Mouse (Mus musculus): ENCODE measurements around the gene Ppp6c.
"Not testable (repeated sequence)": the region's sequence is repeated elsewhere in the genome, so short reads cannot be mapped to it uniquely, and the experiment has no call there.

Ppp6c gene

DNA sequence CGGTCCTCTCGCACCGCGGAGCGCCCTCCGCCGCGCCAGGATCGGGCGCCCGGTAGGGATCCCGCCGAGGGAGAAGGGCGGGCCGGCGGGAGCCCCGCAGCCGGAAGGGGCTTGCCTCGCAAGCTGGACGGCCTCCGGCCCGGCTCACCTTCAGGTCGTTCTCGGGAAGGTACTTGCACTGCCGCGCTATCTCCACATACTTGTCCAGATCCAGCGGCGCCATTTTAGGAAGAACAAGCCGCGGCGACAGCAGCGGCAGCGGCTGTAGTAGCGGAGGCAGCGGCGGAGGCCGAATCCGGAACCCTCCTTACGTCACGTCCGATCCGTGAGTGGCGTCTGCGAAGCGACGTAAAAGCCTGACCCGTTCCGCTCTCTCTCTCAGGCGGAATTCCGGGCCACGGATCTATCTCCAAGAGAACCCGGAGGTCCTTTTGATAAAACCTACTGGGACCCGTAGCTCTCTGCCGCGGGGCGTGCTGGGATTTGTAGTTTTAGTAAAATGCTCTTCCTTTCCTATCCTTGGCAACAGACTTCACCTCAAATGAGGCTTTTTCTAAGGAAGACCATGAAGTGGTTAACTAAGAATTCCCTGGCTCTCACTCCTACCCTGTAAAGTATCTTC, at the start of gene Ppp6c:
Ppp6c (minus strand) TSS at position 433 of the 622 bp plus-strand sequence.
- peak; percentile 92 for DNase-seq

DNA sequence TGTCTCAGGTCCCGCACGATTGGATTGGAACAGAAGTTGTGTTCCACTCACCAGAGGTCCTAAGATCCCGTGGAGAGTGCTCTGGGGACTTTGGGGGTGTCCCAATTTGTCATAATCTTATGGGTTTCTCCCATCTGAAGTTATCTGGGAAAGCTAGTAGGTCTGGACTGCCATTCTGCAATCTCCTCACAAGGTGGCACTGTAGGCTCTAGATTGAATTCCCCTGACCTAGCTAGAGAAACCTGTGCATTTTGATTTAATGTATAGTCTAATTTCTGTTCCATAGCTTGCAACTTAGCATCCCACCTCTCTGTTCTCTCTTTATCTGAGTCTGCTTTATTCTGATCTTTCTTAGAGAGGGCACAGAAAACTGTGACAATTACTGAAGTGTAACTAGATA, 42.1 kb upstream of the Ppp6c start:
- no peak for DNase-seq

- DNase-seq, result peak; percentile 11
Observed at GRCm38 (mm10) chr2:39252275-39252674, 26.0 kb upstream of the Ppp6c start.

DNA sequence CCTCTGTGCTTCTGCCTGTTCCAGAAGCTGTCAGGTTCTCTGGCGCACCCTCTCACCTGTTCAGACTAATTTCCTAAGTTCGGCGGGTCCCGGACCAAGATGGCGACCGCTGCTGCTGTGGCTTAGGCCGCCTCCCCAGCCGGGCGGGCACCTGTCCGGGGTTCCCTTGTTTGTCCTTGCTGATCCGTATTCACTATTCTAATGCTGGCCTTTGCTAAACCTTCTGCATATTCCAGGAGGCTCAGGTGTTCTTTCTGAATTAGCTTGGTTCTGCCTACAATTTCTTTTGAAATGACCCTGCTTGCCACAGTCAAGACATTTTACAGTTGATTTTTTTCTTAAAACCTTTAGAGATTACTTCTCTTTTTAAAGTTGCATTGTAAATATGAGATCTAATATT, 20.6 kb upstream of the Ppp6c start:
- DNase-seq, result not testable (repeated sequence)

DNA sequence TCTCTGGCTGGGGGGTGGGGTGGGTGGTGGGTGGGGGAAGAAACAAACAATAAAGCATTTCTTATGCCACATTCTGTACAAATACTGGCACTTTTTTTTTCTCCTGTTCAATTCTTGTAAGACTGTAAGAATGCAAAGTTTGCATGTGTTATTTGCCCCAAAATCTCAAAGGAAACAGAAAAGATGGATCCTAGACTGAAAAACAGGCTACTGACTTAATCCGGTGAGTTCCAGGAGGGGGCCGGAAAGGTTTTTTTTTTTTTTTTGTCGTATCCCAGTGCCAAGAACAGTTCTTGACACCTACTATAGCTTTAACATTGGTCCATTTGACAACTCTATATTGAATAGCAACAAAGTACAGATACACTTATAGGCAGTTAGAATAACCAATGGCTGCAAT, 480 bp upstream of the Ppp6c start:
- no peak for DNase-seq

- not testable (repeated sequence) for DNase-seq
Observed at GRCm38 (mm10) chr2:39225331-39226018, 776 bp downstream of the Ppp6c start.

DNA sequence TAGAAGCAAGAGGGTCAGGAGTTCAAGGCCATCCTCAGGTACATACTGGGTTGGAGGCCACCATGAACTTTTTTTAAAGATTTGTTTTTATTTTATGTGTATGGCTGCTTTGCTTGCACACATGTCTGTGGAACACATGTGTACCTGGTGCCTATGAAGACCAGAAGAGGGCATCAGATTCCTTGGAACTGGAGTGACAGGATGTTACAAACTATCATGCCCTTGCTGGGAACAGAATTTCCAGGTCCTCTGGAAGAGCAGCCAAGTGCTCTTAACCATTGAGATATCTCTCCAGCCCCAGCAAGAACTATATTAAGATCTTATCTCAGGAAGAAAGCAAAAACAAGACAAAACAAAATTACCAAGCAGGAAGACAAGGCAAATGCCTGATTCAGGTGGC, 1.6 kb downstream of the Ppp6c start:
- no peak for DNase-seq

DNA sequence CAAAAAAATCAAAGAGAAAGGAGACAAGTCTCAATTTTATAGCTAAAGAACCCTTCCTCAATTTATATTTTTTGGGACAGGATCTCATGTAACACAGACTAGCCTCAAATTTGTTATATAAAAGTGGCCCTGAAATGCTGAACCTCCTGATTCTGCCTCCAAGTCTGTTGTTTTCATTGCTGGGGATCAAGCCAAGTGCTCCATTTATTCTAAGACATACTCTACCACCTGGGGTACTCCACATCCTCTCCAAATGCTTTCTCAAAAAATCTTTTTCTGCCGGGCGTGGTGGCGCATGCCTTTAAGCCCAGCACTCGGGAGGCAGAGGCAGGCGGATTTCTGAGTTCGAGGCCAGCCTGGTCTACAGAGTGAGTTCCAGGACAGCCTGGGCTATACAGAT, 6.2 kb downstream of the Ppp6c start:
- DNase-seq, result no peak

DNA sequence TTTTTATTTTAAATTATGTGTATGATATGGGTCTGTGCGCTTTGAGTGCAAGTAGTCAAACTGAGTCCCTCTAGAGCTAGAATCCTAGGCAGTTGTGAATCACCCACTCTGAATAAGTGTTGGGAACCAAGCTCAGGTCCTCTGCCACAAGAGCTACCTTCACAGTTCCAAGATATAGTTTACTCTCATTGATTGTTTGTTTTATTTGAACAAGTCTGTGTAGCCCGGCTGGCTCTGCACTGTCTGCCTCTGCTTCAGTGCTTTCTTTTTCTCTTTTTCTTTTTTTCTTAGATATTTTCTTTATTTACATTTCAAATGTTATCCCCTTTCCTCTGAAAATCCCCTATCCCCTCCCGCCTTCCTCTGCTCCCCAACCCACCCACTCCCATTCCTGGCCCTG, 7.2 kb downstream of the Ppp6c start:
- no peak for DNase-seq

GRCm38 (mm10) chr2:39217150-39217549, 9.1 kb downstream of the Ppp6c start:
- DNase-seq, result no peak

- DNase-seq, result no peak
Observed at GRCm38 (mm10) chr2:39210738-39211137, 15.5 kb downstream of the Ppp6c start.

DNA sequence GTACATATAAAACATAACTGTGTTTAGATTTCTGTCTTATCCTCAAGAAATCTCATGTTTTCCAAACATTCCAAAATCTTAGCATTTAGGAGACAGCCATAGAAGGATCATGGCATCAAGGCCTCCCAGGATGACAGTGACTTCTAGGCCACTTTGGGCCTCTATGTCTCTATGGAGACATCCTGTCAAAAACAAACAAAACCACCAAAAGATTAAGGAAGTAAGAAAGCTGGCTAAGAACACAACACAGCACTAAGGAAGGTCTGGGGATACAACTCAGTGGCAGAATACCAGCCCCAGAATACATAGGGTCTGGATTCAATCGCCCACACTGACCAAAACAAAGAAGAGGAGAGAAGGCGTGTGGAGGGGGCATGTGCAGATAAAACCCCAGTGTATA, 22.9 kb downstream of the Ppp6c start:
- DNase-seq, result no peak

DNA sequence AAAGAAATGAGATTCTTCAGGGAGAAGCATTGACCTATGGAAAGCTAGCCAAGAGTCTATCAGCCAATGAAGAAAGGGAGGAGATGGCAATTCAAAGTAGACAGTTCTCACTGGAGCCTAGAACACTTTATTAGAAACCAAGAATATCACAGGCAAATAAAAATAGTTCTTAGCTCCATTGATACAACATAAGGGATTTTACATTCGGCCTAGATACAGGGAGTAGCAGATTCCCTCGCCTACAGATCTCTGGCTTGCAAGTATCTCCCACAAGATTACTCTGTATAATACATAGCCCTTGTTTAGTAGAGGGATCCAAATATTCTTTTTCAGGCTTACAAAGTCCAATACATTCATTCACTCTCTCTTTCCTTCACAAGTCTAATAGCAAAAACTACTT, 31.4 kb downstream of the Ppp6c start:
- no peak for DNase-seq

DNA sequence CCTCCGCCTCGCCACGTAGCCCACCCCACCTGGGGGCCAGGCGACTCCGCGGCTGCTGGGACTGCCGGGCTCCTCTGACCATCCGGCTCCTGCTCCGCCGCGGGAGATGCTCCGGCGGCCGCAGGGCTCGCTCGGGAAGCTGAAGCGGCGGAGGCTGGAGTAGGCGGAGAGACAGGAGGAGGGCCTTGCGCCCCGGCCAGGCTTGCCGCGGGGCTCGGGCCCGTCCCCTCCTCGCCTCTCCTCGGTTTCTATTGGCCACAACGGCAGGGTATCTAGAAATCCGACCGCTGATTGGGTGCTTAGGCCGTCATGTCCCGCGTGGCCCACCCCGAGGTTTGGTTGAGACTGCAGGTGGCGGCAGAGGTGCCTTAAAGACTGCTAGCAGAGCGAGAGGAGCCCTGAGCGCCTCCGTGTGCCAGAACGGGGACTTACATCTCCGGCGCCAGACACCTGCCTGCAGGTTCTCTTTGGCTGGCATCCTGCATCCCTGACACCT, 35.6 kb downstream of the Ppp6c start, which contains the start of gene Scai:
Scai (minus strand) TSS at position 174 of the 496 bp plus-strand sequence.
- peak; percentile 97 for DNase-seq

DNA sequence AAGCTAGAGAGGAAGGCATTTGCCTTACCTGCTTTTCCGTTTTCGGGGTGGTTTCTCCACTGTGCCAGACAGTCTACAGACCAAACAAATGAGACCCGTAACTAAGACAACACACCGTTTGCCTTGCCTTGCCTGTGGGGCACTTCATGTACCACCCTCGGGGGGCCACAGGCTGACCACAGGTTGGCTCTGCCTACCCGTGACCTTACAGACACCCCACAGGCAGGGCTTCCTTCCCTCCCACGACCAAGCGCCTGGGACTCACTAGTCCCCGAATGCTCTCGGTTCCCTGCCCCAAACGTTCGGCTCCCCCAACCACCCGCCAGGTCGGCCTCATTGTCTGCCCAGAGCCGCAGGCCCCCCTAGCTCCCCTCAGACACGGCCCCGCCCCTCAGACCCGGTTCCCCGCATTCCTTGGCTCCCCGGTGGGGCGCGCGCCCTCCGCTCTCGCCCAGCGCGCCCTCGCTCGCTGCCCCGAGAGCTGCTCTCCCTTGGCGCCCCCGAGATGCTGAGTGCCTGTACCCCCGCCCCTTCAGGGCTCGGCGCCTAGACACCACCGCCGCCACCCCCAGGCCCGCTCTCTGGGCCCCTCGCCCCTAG, 36.2 kb downstream of the Ppp6c start:
- DNase-seq, result no peak

DNA sequence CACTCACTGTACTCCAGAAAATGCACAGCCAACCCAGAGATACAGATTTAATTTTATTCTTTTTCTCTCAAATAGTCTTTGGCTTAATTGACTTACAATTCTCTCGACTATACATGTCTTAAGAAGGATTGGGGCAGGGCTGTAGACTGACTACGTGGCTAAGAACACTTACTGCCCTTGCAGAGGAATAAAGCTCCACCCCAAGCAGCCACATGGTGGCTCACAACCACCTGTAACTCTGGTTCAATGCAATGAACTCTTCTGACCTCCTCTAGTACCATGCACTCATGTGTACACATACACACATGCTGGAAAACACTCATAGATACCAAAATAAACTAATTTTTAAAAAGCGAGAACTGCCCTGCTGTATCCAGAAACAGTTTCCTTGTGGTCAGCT, 40.3 kb downstream of the Ppp6c start:
- no peak for DNase-seq

- DNase-seq, result no peak
Observed at GRCm38 (mm10) chr2:39183587-39183986, 42.7 kb downstream of the Ppp6c start.

- DNase-seq, result no peak
Observed at GRCm38 (mm10) chr2:39160996-39161395, 65.3 kb downstream of the Ppp6c start.

GRCm38 (mm10) chr2:39157916-39158315, 68.3 kb downstream of the Ppp6c start:
- DNase-seq, result no peak

DNA sequence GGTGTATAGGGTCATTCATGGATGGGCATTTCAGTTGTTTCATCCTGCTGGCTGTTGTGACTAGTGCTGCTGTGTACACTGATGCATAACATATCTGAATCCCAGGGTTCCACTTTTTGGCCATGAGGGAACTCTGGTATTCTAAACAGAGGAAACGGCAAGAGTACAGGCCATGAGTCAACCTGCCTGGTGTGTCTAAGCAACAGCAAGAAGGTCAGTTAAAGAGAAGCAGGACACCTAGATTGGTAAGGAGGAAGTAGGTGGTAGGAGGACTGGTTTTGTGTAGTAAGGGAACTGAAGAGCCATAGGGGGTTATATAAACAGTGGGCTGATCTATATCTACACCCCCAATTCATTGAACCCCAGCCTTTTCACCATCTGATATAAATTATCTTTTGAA, 69.4 kb downstream of the Ppp6c start:
- DNase-seq, result no peak

DNA sequence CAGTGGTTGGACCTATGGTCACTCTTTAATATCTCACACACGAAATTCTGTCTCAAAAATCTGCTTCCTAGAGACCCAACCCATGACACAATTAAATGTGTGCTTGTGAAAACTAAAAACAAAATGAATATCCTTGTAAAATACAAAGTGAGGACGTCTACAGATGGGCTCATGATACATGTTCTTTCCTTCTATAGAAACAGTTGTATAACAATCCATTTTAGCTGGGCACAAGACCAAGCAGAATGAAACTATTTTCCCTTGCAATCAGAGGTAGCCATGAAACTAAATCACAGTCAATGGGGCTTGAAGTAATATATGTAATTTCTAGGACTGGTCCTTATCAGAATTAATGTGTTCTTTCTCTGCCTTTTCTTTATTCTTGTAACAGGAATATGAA, 75.3 kb downstream of the Ppp6c start:
- no peak for DNase-seq

GRCm38 (mm10) chr2:39148075-39148474, 78.2 kb downstream of the Ppp6c start:
- no peak for DNase-seq

- no peak for DNase-seq
Observed at GRCm38 (mm10) chr2:39146469-39146868, 79.8 kb downstream of the Ppp6c start.

All from right cerebral cortex, postnatal 25 days (tissue).